24 mouse cellular contexts compared by ENCODE assay signal in the genomic region with DNA sequence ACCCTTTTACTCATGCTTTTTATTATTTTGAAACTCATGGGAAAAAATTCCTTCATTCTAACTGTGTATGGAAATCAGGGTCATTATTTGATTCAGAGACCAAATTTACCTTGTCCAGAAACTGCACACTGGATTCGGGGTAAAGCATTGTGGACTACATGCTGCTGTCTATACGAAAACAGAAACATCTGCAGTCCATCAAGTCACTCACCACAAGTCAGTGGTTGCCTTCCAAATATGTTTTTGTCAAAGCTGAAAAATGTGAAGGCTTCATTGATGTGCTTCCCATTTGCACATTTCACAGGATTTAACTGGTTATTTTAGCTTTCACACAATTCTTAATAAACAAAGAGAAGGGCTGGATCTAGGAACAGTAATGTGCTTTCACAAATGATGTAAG.
DNase-seq lines count a peak whose midpoint lies in the region; ATAC-seq and TF ChIP-seq lines count a peak whose summit lies in the region.
"Had no signal": no experiment of that assay in that cellular context is flagged by ENCODE, and none has a peak within 500 bp of the region (broad histone marks: within the 10 kb centered on the region; RNA-seq: fewer than 3 reads in every experiment).

No protein-coding gene starts in this region.

- no peak for ATAC-seq in embryonic facial prominence, embryonic 14.5 days (ENCODE audit: low read depth)
- peak; percentile 68; the same call in 1 of the 2 replicates for ATAC-seq in lung, embryonic 14.5 days (ENCODE audit: insufficient read depth)
- no peak for ATAC-seq in intestine, embryonic 16.5 days
- ATAC-seq: CD4-positive, CD25-positive, alpha-beta regulatory T cell, adult 4 months; forebrain, embryonic 16.5 days; Patski had no signal

- no peak for TF ChIP-seq CTCF in lung, embryonic 14.5 days (IDR thresholded peaks at IDR 0.05; ENCODE audit: low read depth)

- DNase-seq in embryonic facial prominence, embryonic 14.5 days (ENCODE audit: low spot score), result peak; percentile 73
- DNase-seq in embryonic facial prominence, embryonic 10.5 days (ENCODE audit: low spot score), result no peak
- DNase-seq in lung, embryonic 14.5 days, result peak; percentile 69
- no peak for DNase-seq in lung, postnatal 10 days
- DNase-seq in NIH3T3 (ENCODE audit: low read depth), result peak; percentile 57
- no peak for DNase-seq in kidney, postnatal 10 days
- DNase-seq: adrenal gland, adult 2 months; adrenal gland, postnatal 14 days; cerebellum, adult 11 months; cerebellum, adult 2 months; cerebellum, adult 9-11 months; cerebellum, postnatal 25 days; gastrocnemius, adult 2 months; gastrocnemius, postnatal 14 days; heart, adult 11 months had no signal

- no peaks in the 10 kb centered on the region for H3K36me3 ChIP-seq in embryonic facial prominence, embryonic 14.5 days (ENCODE audit: control insufficient read depth, insufficient read depth, low read length)
- H3K36me3 ChIP-seq in embryonic facial prominence, embryonic 10.5 days (replicated peaks), result no peaks in the 10 kb centered on the region
- no peaks in the 10 kb centered on the region for H3K36me3 ChIP-seq in lung, embryonic 14.5 days (ENCODE audit: insufficient read depth)
- no peaks in the 10 kb centered on the region for H3K36me3 ChIP-seq in intestine, embryonic 16.5 days (ENCODE audit: control insufficient read depth, insufficient read depth, low read length)
- H3K36me3 ChIP-seq: embryonic facial prominence, embryonic 13.5 days; forebrain, embryonic 12.5 days; hindbrain, embryonic 12.5 days; hindbrain, embryonic 15.5 days had no signal

- H3K4me3 ChIP-seq in embryonic facial prominence, embryonic 14.5 days (ENCODE audit: low read depth, low read length), result no peak overlapping the region
- H3K4me3 ChIP-seq in embryonic facial prominence, embryonic 10.5 days, result no peak overlapping the region
- no peak overlapping the region for H3K4me3 ChIP-seq in lung, embryonic 14.5 days (ENCODE audit: low read depth, low read length)
- H3K4me3 ChIP-seq in intestine, embryonic 16.5 days (ENCODE audit: low read length), result no peak overlapping the region
- H3K4me3 ChIP-seq: embryonic facial prominence, embryonic 13.5 days; forebrain, embryonic 12.5 days; gastrocnemius, adult 2 months; hindbrain, embryonic 12.5 days; hindbrain, embryonic 15.5 days had no signal

- no peak overlapping the region for H3K4me2 ChIP-seq in embryonic facial prominence, embryonic 14.5 days (ENCODE audit: low read depth, low read length)
- no peak overlapping the region for H3K4me2 ChIP-seq in lung, embryonic 14.5 days
- no peak overlapping the region for H3K4me2 ChIP-seq in intestine, embryonic 16.5 days (ENCODE audit: low read depth, low read length)
- H3K4me2 ChIP-seq: embryonic facial prominence, embryonic 13.5 days; forebrain, embryonic 12.5 days; heart, embryonic 11.5 days; hindbrain, embryonic 12.5 days; hindbrain, embryonic 15.5 days had no signal

- no peaks in the 10 kb centered on the region for H3K9me3 ChIP-seq in embryonic facial prominence, embryonic 14.5 days (ENCODE audit: control insufficient read depth, low read length)
- no peaks in the 10 kb centered on the region for H3K9me3 ChIP-seq in embryonic facial prominence, embryonic 10.5 days
- no peaks in the 10 kb centered on the region for H3K9me3 ChIP-seq in lung, embryonic 14.5 days (ENCODE audit: low read depth, low read length)
- no peaks in the 10 kb centered on the region for H3K9me3 ChIP-seq in intestine, embryonic 16.5 days (ENCODE audit: control insufficient read depth, low read length)
- H3K9me3 ChIP-seq: embryonic facial prominence, embryonic 13.5 days; forebrain, embryonic 12.5 days; hindbrain, embryonic 12.5 days; hindbrain, embryonic 15.5 days had no signal

- H3K9ac ChIP-seq in embryonic facial prominence, embryonic 14.5 days (ENCODE audit: low read depth, low read length), result no peak overlapping the region
- no peak overlapping the region for H3K9ac ChIP-seq in lung, embryonic 14.5 days
- H3K9ac ChIP-seq in intestine, embryonic 16.5 days (ENCODE audit: low read depth, low read length), result no peak overlapping the region
- H3K9ac ChIP-seq: embryonic facial prominence, embryonic 13.5 days; forebrain, embryonic 12.5 days; hindbrain, embryonic 12.5 days; hindbrain, embryonic 15.5 days had no signal

- no peak overlapping the region for H3K27ac ChIP-seq in embryonic facial prominence, embryonic 14.5 days (replicated peaks; ENCODE audit: low read depth, low read length)
- no peak overlapping the region for H3K27ac ChIP-seq in embryonic facial prominence, embryonic 10.5 days (replicated peaks)
- no peak overlapping the region for H3K27ac ChIP-seq in lung, embryonic 14.5 days (ENCODE audit: low read depth)
- no peak overlapping the region for H3K27ac ChIP-seq in intestine, embryonic 16.5 days (ENCODE audit: low read length)
- H3K27ac ChIP-seq: embryonic facial prominence, embryonic 13.5 days; forebrain, embryonic 12.5 days; gastrocnemius, adult 2 months; hindbrain, embryonic 12.5 days; hindbrain, embryonic 15.5 days had no signal

- no peaks in the 10 kb centered on the region; the same call in 1 of the 2 replicates for H3K4me1 ChIP-seq in embryonic facial prominence, embryonic 14.5 days (ENCODE audit: control insufficient read depth, insufficient read depth, low read length)
- no peaks in the 10 kb centered on the region for H3K4me1 ChIP-seq in embryonic facial prominence, embryonic 10.5 days
- no peaks in the 10 kb centered on the region for H3K4me1 ChIP-seq in lung, embryonic 14.5 days (ENCODE audit: insufficient read depth)
- H3K4me1 ChIP-seq in intestine, embryonic 16.5 days (ENCODE audit: control insufficient read depth, insufficient read depth, low read length), result no peaks in the 10 kb centered on the region
- H3K4me1 ChIP-seq: embryonic facial prominence, embryonic 13.5 days; forebrain, embryonic 12.5 days; hindbrain, embryonic 12.5 days; hindbrain, embryonic 15.5 days had no signal

- H3K27me3 ChIP-seq in embryonic facial prominence, embryonic 14.5 days (replicated peaks; ENCODE audit: control insufficient read depth, insufficient read depth, low read length), result no peaks in the 10 kb centered on the region
- no peaks in the 10 kb centered on the region for H3K27me3 ChIP-seq in embryonic facial prominence, embryonic 10.5 days (replicated peaks; ENCODE audit: low read depth, poor library complexity, severe bottlenecking)
- H3K27me3 ChIP-seq in lung, embryonic 14.5 days (ENCODE audit: insufficient read depth, low read length), result no peaks in the 10 kb centered on the region
- H3K27me3 ChIP-seq in intestine, embryonic 16.5 days (replicated peaks; ENCODE audit: control insufficient read depth, insufficient read depth, low read length), result no peaks in the 10 kb centered on the region
- H3K27me3 ChIP-seq: embryonic facial prominence, embryonic 13.5 days; forebrain, embryonic 12.5 days; hindbrain, embryonic 12.5 days; hindbrain, embryonic 15.5 days; Patski had no signal

- 24% methylated on average over 2 of the region's 2 CpGs for WGBS in embryonic facial prominence, embryonic 14.5 days
- 71% methylated on average over 2 of the region's 2 CpGs for WGBS in embryonic facial prominence, embryonic 10.5 days
- 42% methylated on average over 2 of the region's 2 CpGs for WGBS in lung, embryonic 14.5 days
- 65% methylated on average over 2 of the region's 2 CpGs for WGBS in intestine, embryonic 16.5 days

Comparison
In these comparisons a context has a peak if more than half of its experiments do, and no peak if none do; other contexts are left out.
1. DNase-seq: peak in embryonic facial prominence, embryonic 14.5 days (single experiment), lung, embryonic 14.5 days (single experiment) and NIH3T3 (single experiment); none in embryonic facial prominence, embryonic 10.5 days (single experiment), lung, postnatal 10 days (single experiment) and kidney, postnatal 10 days (single experiment).